Mouse (Mus musculus): ENCODE measurements at regions not wholly inside any gene's neighbourhood (a gene's known extent, or its start where the extent isn't known, plus 50 kb on each side); places are given as distances from the start of the nearest gene placed in this dataset.

DNA sequence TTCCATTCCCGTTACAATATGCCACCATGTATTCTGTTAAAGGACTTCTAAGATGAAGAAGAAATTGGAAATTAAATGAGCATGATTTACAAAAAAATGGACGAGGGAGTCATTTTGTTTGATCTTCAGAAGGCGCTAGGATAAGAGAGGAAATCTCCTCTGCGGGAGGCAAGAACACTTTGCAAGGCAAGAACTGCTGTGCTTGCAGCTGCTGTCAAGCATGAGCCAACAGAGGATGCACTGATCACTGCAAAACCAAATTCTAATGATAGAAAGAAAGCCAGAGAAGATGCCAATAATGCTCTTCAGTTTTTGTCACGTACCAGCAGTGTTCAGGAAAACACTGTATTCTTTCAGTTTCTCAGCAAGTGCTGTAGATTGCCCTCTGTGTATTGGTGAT, 279.2 kb upstream of the Hs3st1 start:
- Histone ChIP-seq H3K4me2 (replicated peaks; ENCODE audit: low read depth) (no peak overlapping the region), H3K9me3 (ENCODE audit: control insufficient read depth, low read length) (no peaks in the 10 kb centered on the region), H3K27ac (replicated peaks) (no peak overlapping the region), H3K9ac (ENCODE audit: low read length) (no peak overlapping the region), H3K4me1 (replicated peaks; ENCODE audit: control insufficient read depth, insufficient read depth) (no peaks in the 10 kb centered on the region), H3K27me3 (ENCODE audit: control insufficient read depth, insufficient read depth, low read length) (no peaks in the 10 kb centered on the region), H3K36me3 (ENCODE audit: control insufficient read depth, insufficient read depth, low read length) (no peaks in the 10 kb centered on the region), H3K4me3 (ENCODE audit: low read depth, low read length) (no peak overlapping the region)
- DNase-seq (ENCODE audit: low spot score) (no peak), ATAC-seq (ENCODE audit: low FRiP score, low TSS enrichment) (no peak)
- WGBS: 81% methylated on average over 5 of the region's 5 CpGs
- no peak for TF ChIP-seq EP300 (optimal IDR thresholded peaks at IDR 0.05)

DNA sequence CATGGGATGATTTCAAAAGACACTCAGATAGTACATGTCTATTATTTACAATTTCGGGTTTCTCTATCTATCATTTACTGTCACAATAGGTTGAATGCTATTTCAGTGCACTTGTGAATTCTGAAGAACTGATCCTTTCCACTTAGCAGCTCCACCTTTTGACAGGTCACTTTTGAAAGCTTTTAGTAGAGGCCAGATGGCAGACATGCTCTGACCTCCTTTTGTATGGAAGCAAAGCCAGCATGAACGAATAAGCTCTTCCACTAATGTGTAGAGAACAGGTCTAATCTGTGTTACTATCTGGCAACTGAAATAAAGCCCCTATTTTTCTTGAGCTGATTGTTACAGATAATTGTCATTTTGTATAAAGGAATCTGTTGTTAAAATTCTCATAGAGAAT, 278.4 kb upstream of the Hs3st1 start:
- ATAC-seq (ENCODE audit: low FRiP score, low TSS enrichment) (no peak), DNase-seq (ENCODE audit: low spot score) (no peak)
- no peaks in the 10 kb centered on the region for H3K9me3 ChIP-seq (ENCODE audit: control insufficient read depth, low read length)
- WGBS: 68% methylated on average over 2 of the region's 2 CpGs
- TF ChIP-seq CTCF (IDR thresholded peaks at IDR 0.05; ENCODE audit: low read depth) (no peak), EP300 (optimal IDR thresholded peaks at IDR 0.05) (no peak)
- no peaks in the 10 kb centered on the region for H3K36me3 ChIP-seq (ENCODE audit: control insufficient read depth, insufficient read depth, low read length)
- no peak overlapping the region for H3K4me3 ChIP-seq (ENCODE audit: low read depth, low read length)
- no peak overlapping the region for H3K27ac ChIP-seq (replicated peaks)
- H3K4me2 ChIP-seq (replicated peaks; ENCODE audit: low read depth): no peak overlapping the region
- H3K4me1 ChIP-seq (replicated peaks; ENCODE audit: control insufficient read depth, insufficient read depth): no peaks in the 10 kb centered on the region
- no peak overlapping the region for H3K9ac ChIP-seq (ENCODE audit: low read length)
- H3K27me3 ChIP-seq (ENCODE audit: control insufficient read depth, insufficient read depth, low read length): no peaks in the 10 kb centered on the region

DNA sequence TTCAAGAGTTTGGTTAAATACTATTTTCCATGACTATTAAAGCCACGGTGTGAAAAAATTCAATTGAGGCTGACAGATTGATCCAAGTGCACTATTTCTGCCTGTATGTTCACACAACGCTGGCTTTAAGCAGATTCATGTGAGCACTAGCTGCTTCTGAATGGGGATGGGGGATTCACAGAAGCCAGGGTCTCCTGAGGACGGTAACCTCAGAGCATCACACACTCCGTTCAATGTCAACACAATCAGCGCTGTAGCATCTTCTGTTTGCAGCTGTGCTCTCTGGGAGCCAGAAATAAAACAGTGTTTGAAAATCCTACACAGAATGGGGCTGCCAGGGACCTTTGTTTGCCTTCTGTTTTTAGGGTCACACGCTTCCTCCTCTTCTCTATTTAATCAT, 275.0 kb upstream of the Hs3st1 start:
- Histone ChIP-seq H3K4me1 (replicated peaks; ENCODE audit: control insufficient read depth, insufficient read depth) (no peaks in the 10 kb centered on the region), H3K4me3 (ENCODE audit: low read depth, low read length) (no peak overlapping the region), H3K9ac (ENCODE audit: low read length) (no peak overlapping the region), H3K27ac (replicated peaks) (no peak overlapping the region), H3K27me3 (ENCODE audit: control insufficient read depth, insufficient read depth, low read length) (no peaks in the 10 kb centered on the region), H3K9me3 (ENCODE audit: control insufficient read depth, low read length) (no peaks in the 10 kb centered on the region), H3K36me3 (ENCODE audit: control insufficient read depth, insufficient read depth, low read length) (no peaks in the 10 kb centered on the region), H3K4me2 (replicated peaks; ENCODE audit: low read depth) (no peak overlapping the region)
- WGBS: 74% methylated on average over 6 of the region's 6 CpGs
- ATAC-seq (ENCODE audit: low FRiP score, low TSS enrichment) (no peak), DNase-seq (ENCODE audit: low spot score) (no peak)
- TF ChIP-seq EP300 (optimal IDR thresholded peaks at IDR 0.05) (no peak), CTCF (IDR thresholded peaks at IDR 0.05; ENCODE audit: low read depth) (no peak)

DNA sequence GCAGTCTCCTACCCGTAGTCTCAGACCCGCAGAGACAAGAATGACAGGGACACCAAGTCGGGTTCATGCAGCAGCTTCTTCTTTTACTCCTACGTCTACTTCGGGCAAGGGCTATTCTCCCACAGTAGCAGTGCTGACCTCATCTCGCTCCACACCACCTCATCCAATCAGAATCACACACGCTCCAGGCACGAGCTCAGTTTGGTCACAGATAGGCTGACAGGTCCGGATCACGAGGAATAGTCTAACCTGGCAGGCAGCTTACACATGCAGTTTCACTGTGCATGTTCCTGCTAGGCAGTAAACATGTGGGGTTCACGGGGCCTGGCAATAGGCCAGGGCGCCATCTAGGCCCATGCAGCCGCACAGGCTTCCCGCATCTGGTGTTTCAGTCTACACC, 260.7 kb upstream of the Hs3st1 start:
- Histone ChIP-seq H3K4me3 (ENCODE audit: low read depth, low read length) (no peak overlapping the region), H3K9ac (ENCODE audit: low read length) (no peak overlapping the region), H3K4me1 (replicated peaks; ENCODE audit: control insufficient read depth, insufficient read depth) (no peaks in the 10 kb centered on the region), H3K27ac (replicated peaks) (no peak overlapping the region), H3K36me3 (ENCODE audit: control insufficient read depth, insufficient read depth, low read length) (no peaks in the 10 kb centered on the region), H3K27me3 (ENCODE audit: control insufficient read depth, insufficient read depth, low read length) (no peaks in the 10 kb centered on the region), H3K4me2 (replicated peaks; ENCODE audit: low read depth) (no peak overlapping the region), H3K9me3 (ENCODE audit: control insufficient read depth, low read length) (no peaks in the 10 kb centered on the region)
- TF ChIP-seq EP300 (optimal IDR thresholded peaks at IDR 0.05) (no peak), CTCF (IDR thresholded peaks at IDR 0.05; ENCODE audit: low read depth) (no peak)
- WGBS: 86% methylated on average over 14 of the region's 14 CpGs
- ATAC-seq (ENCODE audit: low FRiP score, low TSS enrichment) (no peak), DNase-seq (ENCODE audit: low spot score) (no peak)

DNA sequence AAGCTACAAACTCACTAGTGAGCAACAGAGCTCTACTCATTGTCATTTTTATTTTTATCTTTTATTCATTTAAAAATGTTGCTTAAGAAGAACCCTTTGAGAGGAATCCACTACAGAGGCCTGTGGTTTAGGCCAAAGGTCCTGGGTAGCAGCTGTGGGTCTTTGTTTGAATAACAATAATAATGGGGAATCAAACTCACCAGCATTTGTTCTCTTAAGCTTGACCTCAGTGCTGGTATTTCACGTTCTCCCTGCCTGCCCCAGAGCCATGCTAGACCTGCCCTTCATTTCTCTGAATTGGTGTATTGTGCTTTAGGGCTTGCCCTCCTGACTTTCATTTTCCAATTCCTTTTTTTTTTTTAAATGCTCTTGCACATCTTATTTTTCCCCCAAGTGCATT, 232.8 kb upstream of the Hs3st1 start:
- Histone ChIP-seq H3K9ac (ENCODE audit: low read length) (no peak overlapping the region), H3K27ac (replicated peaks) (no peak overlapping the region), H3K4me2 (replicated peaks; ENCODE audit: low read depth) (no peak overlapping the region), H3K36me3 (ENCODE audit: control insufficient read depth, insufficient read depth, low read length) (no peaks in the 10 kb centered on the region), H3K4me3 (ENCODE audit: low read depth, low read length) (no peak overlapping the region), H3K4me1 (replicated peaks; ENCODE audit: control insufficient read depth, insufficient read depth) (no peaks in the 10 kb centered on the region), H3K27me3 (ENCODE audit: control insufficient read depth, insufficient read depth, low read length) (no peaks in the 10 kb centered on the region), H3K9me3 (ENCODE audit: control insufficient read depth, low read length) (no peaks in the 10 kb centered on the region)
- ATAC-seq (ENCODE audit: low FRiP score, low TSS enrichment) (no peak), DNase-seq (ENCODE audit: low spot score) (no peak)
- WGBS: 7% methylated on average over 1 of the region's 1 CpGs
- TF ChIP-seq CTCF (IDR thresholded peaks at IDR 0.05; ENCODE audit: low read depth) (no peak), EP300 (optimal IDR thresholded peaks at IDR 0.05) (no peak)

DNA sequence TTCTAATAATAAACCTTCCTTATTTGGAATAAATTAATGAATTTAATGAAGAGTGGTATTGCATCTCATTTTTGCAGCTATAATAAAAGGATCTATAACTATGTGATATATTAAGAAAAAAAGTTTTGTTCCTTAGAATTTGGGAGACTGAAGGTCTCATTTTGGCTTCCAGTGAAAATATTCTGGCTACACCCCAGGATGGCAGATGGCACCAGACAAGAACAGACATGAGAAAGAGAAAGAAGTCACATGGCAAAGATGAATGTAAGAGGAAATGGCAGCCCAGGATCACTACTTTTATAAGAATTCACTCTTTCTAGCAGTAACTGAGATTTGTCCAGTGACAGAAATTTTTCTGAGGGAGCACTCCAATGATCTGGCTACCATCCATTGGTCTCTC, 209.1 kb upstream of the Hs3st1 start:
- TF ChIP-seq EP300 (optimal IDR thresholded peaks at IDR 0.05) (no peak), CTCF (IDR thresholded peaks at IDR 0.05; ENCODE audit: low read depth) (no peak)
- H3K4me1 ChIP-seq (replicated peaks; ENCODE audit: control insufficient read depth, insufficient read depth): no peaks in the 10 kb centered on the region
- no peak overlapping the region for H3K27ac ChIP-seq (replicated peaks)
- ATAC-seq (ENCODE audit: low FRiP score, low TSS enrichment) (no peak), DNase-seq (ENCODE audit: low spot score) (no peak)
- no peaks in the 10 kb centered on the region for H3K36me3 ChIP-seq (ENCODE audit: control insufficient read depth, insufficient read depth, low read length)
- no peaks in the 10 kb centered on the region for H3K9me3 ChIP-seq (ENCODE audit: control insufficient read depth, low read length)
- no peak overlapping the region for H3K4me2 ChIP-seq (replicated peaks; ENCODE audit: low read depth)
- H3K9ac ChIP-seq (ENCODE audit: low read length): no peak overlapping the region
- H3K4me3 ChIP-seq (ENCODE audit: low read depth, low read length): no peak overlapping the region
- no peaks in the 10 kb centered on the region for H3K27me3 ChIP-seq (ENCODE audit: control insufficient read depth, insufficient read depth, low read length)
